In genomic region chr14:101428805-101429516, GRCm38 (mm10) we compare ENCODE assay signal across 9 mouse cellular contexts.
DNase-seq lines count a peak whose midpoint lies in the region; ATAC-seq lines count a peak whose summit lies in the region.
"Had no signal": no experiment of that assay in that cellular context is flagged by ENCODE, and none has a peak within 500 bp of the region (broad histone marks: within the 10 kb centered on the region; RNA-seq: fewer than 3 reads in every experiment).

No protein-coding gene starts in this region.

- intact Hi-C loops in heart, postnatal 25 days (cut with DNase I), result loop anchor here (2.0 kb wide), 1 partner anchor 1496 kb away; no protein-coding TSS in a partner anchor

- no peak overlapping the region for H3K27ac ChIP-seq in embryonic facial prominence, embryonic 14.5 days (replicated peaks; ENCODE audit: low read depth, low read length)
- H3K27ac ChIP-seq in midbrain, embryonic 14.5 days (replicated peaks; ENCODE audit: low read depth, low read length), result no peak overlapping the region
- H3K27ac ChIP-seq: stomach, embryonic 15.5 days had no signal

- peak; percentile 19 for DNase-seq in layer of hippocampus, adult 11-12 months (ENCODE audit: low spot score)
- DNase-seq in layer of hippocampus, adult 8-10 months (ENCODE audit: low spot score in 2 of 2), result no peak
- peak; percentile 42 for DNase-seq in Muller cell, postnatal 12 days (ENCODE audit: inconsistent ontology term)
- DNase-seq in embryonic facial prominence, embryonic 14.5 days (ENCODE audit: low spot score), result peak; percentile 56
- peak; percentile 84 for DNase-seq in midbrain, embryonic 14.5 days
- no peak for DNase-seq in right cerebral cortex, postnatal 14 days
- no peak for DNase-seq in heart, postnatal 25 days (ENCODE audit: low spot score)
- no peak for DNase-seq in natural killer cell, adult 2 months (ENCODE audit: low spot score in 2 of 2)

- H3K4me3 ChIP-seq in embryonic facial prominence, embryonic 14.5 days (ENCODE audit: low read depth, low read length), result no peak overlapping the region
- no peak overlapping the region for H3K4me3 ChIP-seq in midbrain, embryonic 14.5 days (replicated peaks; ENCODE audit: low read depth, low read length)
- H3K4me3 ChIP-seq: stomach, embryonic 15.5 days had no signal

- no peaks in the 10 kb centered on the region for H3K36me3 ChIP-seq in embryonic facial prominence, embryonic 14.5 days (ENCODE audit: control insufficient read depth, insufficient read depth, low read length)
- H3K36me3 ChIP-seq in midbrain, embryonic 14.5 days (ENCODE audit: control insufficient read depth, insufficient read depth, low read length), result no peaks in the 10 kb centered on the region
- H3K36me3 ChIP-seq: stomach, embryonic 15.5 days had no signal

- no peaks in the 10 kb centered on the region for H3K27me3 ChIP-seq in embryonic facial prominence, embryonic 14.5 days (replicated peaks; ENCODE audit: control insufficient read depth, insufficient read depth, low read length)
- no peaks in the 10 kb centered on the region for H3K27me3 ChIP-seq in midbrain, embryonic 14.5 days (ENCODE audit: control insufficient read depth, insufficient read depth, low read length)
- H3K27me3 ChIP-seq: stomach, embryonic 15.5 days had no signal

- no peaks in the 10 kb centered on the region for H3K9me3 ChIP-seq in embryonic facial prominence, embryonic 14.5 days (ENCODE audit: control insufficient read depth, low read length)
- H3K9me3 ChIP-seq in midbrain, embryonic 14.5 days (ENCODE audit: control insufficient read depth, low read length), result no peaks in the 10 kb centered on the region
- H3K9me3 ChIP-seq: stomach, embryonic 15.5 days had no signal

- H3K4me1 ChIP-seq in embryonic facial prominence, embryonic 14.5 days (ENCODE audit: control insufficient read depth, insufficient read depth, low read length), result no peaks in the 10 kb centered on the region
- H3K4me1 ChIP-seq in midbrain, embryonic 14.5 days (ENCODE audit: control insufficient read depth, insufficient read depth, low read length), result no peaks in the 10 kb centered on the region; the same call in 1 of the 2 replicates
- H3K4me1 ChIP-seq: stomach, embryonic 15.5 days had no signal

- 31% methylated on average over 3 of the region's 3 CpGs for WGBS in embryonic facial prominence, embryonic 14.5 days
- 35% methylated on average over 3 of the region's 3 CpGs for WGBS in midbrain, embryonic 14.5 days

- no peak overlapping the region for H3K4me2 ChIP-seq in embryonic facial prominence, embryonic 14.5 days (ENCODE audit: low read depth, low read length)
- no peak overlapping the region for H3K4me2 ChIP-seq in midbrain, embryonic 14.5 days (ENCODE audit: low read length)
- H3K4me2 ChIP-seq: stomach, embryonic 15.5 days had no signal

- H3K9ac ChIP-seq in embryonic facial prominence, embryonic 14.5 days (ENCODE audit: low read depth, low read length), result no peak overlapping the region
- H3K9ac ChIP-seq in midbrain, embryonic 14.5 days (replicated peaks; ENCODE audit: low read length), result no peak overlapping the region; the same call in 1 of the 2 replicates
- H3K9ac ChIP-seq: stomach, embryonic 15.5 days had no signal

- peak; percentile 63; the same call in 1 of the 2 replicates for ATAC-seq in embryonic facial prominence, embryonic 14.5 days (ENCODE audit: low read depth)
- ATAC-seq in midbrain, embryonic 14.5 days (ENCODE audit: low FRiP score, low TSS enrichment), result peak; percentile 55; the same call in 1 of the 2 replicates

Comparison
In these comparisons a context has a peak if more than half of its experiments do, and no peak if none do; other contexts are left out.
1. DNase-seq: peak in layer of hippocampus, adult 11-12 months (single experiment), Muller cell, postnatal 12 days (single experiment), embryonic facial prominence, embryonic 14.5 days (single experiment) and midbrain, embryonic 14.5 days (single experiment); none in layer of hippocampus, adult 8-10 months (0 of 2), right cerebral cortex, postnatal 14 days (single experiment), heart, postnatal 25 days (single experiment) and natural killer cell, adult 2 months (0 of 2).